Mouse (Mus musculus): ENCODE results near the gene Gsto2. TPM values are rescaled to one million over a fixed set of nuclear protein-coding genes. Genes with fewer than 3 reads are reported as not detected.

Gsto2 gene
- total RNA-seq, 2 experiments from 2014 or later = 1.7 to 2.6 TPM

DNA sequence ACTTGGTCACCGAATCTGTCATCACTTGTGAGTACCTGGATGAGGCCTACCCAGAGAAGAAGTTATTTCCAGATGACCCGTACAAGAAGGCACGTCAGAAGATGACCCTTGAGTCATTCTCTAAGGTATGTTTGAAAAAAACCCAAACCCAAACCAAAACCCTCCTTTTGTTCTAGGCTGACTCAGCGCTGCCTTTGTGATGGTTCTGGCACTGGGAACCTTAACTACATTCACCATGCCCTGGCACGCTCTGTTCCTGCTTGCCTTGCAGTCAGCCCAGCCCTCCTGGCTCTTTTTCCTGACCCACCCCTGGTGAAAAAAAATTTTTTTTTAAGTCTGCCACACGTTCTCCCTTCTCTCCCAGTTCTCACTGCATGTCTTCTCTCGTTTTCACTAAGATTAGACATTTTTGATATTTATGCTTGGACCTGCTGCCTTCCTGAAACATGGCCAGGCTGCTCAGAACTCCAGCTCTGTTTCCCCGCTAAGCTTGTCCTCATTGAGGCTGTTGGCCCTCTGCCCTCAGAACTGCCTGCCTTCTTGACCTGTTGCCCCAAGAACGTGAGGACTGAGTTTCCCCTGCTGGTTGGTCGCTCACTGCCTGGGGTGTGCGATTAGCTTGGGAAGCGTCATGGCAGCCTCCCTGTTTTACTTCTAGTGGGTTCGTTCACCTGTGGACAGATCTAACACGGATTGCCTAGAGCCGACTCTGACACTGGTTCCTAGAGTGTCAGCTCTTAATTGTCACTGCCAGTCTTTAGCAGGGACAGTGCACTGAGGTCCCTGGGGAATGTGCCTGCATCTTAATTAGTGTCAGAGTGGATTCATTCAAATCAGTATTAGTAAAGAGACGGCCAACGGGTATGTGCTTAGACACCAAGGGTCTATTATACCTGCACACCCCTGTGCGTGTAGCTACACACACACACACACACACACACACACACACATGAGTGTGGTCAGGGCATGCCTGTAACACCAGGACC is 7.1 kb upstream of the Gsto2 start:
- no peak for DNase-seq

DNA sequence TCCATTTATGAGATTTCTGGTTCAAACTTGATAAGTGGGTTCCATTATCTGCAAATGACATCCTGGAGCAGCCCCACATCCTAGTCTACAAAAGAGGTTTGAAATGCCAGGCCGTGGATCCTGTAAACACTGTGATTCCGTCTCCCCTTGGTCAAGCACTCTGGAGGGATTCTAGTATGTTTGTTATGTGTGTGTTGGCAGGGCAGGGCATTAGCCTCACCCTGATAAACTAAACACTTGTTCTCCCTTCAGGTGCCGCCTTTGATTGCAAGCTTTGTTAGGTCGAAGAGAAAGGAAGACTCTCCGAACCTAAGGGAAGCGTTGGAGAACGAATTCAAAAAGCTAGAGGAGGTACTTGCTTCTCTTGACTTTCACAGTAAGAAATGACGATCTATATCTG is 6.2 kb upstream of the Gsto2 start:
- DNase-seq = no peak

DNA sequence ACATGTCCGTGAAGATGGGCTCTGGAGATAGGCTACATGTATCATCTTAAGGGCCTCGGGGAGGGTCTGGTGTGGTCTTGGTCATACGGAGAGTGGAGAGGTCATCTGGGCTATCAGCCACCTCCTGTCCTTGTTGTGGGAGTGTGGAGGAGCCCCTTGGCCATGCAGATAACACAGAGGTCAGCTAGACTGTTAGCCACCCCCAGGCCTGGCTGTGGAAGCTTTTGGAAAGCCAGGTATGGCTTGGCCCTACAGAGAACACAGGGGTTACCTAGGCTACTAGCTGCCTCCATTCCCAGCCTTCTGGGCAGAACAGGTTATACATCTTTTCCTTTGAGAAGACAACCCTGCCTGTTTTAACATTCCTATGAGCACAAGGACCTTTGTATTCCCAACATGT is 2.8 kb upstream of the Gsto2 start:
- DNase-seq = no peak

DNA sequence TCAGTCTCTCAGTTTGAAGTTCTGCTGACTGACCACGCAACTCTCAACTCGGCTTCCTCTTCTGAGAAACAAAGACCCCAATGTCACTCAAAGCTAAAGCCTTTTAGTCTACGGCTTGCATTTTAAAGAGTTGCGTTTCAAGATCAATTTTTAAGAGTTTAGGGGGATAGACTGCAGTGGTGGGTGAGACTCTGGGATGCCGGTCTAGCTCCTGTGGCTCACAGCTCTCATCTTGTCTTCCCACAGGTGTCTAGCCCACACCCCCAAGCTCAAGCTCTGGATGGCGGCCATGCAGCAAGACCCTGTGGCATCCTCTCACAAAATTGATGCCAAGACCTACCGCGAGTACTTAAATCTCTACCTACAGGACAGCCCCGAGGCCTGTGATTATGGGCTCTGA is 1.3 kb upstream of the Gsto2 start:
- DNase-seq = no peak

DNA sequence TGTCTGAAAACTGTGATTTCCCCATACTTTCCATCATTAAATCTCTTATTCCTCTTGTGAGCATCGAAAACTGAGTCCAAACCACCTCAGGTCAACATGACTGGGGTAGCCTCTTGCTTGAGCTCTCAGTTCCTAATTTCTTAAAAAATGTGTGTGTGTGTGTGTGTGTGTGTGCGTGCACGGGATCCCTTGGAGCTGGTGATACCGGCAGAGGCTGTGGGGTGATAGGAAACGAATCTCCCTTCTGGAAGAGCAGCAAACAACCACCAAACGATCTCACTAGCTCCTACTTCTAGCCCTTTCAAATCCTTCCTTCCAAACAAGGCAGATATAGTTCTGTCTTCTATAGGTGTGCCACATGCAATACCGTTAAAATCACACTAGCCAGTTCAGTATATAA is 613 bp upstream of the Gsto2 start:
- DNase-seq = no peak

DNA sequence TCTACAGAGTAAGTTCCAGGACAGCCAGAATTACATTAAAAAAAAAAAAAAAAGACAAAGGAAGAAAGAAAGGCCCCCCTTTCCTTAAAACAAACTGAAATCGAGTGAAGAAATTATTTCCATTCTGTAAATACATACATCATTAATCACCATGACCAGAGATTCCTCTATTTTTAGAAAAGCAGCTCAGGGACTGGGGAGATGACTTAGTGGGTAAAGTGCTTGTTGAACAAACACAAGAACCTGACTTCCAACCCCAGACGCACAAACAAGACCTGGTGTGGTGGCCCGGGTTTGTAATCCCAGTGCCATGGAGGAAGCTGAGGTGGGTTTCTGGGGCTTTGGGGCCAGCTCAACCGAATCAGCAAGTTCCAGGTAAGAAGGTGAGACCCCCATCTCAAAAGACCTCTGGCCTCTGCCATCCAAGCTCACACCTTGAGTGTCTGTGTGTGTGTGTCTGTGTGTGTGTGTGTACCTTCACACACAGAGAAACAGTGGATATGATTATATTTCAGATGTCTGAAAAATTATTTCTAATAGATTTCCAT is 2.4 kb downstream of the Gsto2 start:
- no peak for DNase-seq

DNA sequence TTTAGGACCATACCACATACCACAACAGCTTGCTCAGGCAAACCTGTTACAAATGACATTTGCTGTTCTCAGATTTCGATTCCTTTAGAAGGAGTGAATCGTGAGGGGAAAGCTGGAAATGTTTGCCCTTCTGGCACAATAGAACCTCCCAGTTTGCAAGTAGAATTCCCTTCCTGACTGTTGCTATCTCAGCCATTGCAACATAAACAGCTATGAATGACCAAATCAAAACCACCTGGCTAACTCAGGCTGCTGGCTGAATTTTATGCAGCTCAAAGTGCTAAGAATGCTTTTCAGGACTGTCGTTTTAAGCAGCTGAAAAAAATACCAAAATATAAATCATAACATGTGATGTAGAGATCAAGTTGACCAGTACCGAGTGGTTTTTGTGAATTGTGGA is 3.6 kb downstream of the Gsto2 start:
- DNase-seq = no peak

DNA sequence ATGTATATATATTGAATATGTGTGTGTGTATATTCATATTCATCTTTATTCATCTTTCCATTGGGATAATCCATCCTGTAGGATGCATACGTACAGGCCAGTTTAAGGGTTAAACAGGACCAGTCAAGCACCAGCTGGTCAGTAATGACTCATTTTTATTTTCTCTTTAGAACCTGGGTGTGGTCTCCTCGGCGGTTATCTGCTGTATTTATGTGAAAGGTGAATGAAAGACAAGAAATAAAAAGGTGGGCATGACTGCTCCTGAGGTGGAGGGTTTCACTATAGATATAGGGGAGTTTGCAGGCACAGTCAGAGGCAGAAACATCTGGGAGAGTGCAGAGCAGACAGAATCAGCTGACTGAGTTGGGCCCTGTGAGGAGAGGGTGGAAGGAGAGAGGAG is 4.2 kb downstream of the Gsto2 start:
- no peak for DNase-seq

DNA sequence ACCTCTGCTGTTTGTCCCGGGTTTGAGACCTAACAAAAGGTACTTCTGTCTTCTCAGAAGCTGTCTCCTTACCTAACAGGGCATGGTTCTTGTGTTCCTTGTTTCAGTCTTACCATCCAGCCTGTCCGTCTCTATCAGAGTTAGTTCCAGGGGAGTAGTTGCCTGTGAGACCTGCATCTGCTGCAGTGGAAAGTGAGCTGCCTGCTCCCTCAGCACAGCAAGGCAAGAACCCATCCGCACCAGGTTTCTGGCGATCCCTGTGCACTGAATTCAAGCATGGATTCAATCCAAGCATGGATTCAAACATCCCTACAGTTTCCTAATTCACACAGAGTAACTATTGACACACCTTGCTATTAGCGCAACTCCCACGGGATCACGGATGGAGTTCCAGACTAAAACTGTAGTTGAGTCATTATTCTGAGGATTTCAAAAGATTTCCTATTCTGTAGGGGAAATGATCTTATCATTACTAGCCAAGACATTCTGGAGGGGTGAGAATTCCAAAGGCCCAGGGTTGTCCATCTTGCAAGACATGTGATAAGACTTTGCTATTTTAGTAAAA is 4.8 kb downstream of the Gsto2 start:
- no peak for DNase-seq

DNA sequence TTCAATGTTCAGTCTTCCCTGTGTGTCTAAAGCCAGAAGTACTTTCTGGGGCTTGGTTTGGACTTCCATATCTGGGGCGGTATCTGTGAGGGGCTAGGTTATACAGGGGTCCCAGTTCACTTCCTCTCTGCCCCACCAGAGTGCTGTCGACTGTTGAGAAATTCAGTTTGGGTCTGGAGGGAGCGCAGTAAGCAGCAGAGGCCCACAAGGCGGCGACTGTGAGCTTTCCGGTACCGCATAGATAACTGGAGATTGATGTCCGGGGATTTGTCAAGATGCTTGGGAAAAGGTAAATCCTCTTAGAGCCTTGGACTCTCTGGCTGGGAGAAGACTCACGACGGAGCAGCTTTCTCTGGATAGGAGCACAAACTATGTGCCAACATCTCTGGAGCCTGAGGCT is 6.2 kb downstream of the Gsto2 start:
- DNase-seq = no peak

DNA sequence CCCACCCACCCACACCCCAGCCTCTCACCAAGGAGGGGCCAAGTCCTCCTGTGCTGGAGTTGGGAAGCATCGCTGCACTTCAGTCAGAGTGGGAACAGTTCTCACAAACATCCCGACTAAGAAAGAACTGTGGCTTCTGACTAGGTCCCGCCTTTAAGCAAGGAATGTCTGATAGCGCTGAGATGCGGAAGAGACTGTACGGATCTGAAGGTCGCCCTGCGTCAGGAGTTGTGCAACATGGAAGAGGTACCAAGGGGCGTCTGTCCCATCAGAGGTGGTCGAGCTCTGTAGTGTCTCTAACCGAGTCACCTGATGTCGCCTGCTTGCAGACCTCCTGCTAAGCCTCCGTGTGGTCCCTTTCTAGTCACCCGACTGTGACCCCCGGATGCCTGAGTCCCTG is 10.9 kb downstream of the Gsto2 start:
- DNase-seq = no peak

DNA sequence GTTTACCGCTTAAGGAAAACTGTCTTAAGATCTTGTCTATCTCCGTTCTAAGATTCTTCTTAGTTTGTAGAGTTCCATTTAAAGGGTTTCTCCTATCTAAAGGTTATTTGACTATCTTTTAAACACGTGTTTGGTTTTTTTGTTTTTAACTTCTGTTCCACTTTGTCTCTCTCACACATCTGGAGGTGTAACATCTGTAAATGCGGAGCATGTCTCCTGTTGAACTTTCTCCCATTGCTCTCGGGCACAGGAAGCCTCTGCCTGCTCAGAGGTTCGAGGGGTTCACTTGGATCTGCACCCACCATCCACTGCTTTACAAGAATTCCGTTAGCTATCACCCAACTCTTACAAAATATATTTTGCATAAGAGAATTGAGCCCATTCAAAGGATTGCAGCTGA is 16.2 kb downstream of the Gsto2 start:
- DNase-seq = no peak

DNA sequence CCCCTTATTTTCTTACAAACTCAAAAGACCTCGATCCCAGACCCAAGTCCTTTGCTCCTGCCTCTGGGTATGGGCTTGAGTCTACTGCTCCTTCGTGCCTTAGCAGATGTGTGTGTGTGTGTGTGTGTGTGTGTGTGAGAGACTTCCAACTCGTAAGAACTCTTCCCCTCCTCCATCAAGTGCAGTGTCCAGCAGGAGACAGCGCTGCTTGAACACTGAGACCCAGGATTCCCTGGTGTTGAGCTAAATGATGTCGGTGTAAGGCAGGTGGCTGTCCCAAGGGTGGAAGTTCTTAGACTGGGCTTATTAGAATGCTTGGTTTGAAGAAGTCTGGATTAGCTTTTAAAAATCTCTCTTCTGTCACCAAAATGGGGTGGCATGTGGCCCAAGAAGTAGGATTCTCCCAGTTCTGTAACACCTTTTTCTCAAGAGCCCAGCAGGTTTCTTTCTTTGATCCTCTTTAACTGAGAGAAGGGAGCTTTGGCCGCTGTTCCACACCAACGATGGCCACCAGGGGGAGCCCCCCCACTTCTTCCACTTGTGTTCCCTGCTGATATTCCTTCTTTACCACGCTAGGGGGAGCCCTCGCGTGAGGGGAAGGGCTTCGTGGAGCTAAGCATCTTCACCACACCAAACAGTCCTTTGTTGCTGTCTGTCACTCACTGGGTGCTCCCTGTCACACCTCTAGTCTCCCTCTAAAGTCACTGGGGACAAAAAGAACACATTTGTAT is 17.0 kb downstream of the Gsto2 start:
- DNase-seq = peak; percentile 81 to 90

DNA sequence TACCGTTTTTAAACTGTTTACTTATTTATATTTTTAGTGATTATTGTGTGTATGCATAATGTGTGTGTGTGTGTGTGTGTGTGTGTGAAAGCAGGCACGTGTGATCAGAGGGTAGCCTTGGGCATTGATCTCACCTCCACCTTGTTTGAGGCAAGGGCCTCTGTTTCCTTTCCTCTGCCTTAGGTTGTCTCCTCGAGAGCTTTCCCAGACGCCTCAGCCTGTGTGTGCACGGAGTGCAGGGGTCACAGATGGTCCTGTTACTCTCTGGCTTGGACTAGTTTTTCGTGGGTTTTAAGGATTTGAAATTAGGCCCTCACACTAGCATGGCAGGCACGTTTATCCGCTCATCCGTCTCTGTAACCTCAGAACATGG is 17.5 kb downstream of the Gsto2 start:
- DNase-seq = no peak

DNA sequence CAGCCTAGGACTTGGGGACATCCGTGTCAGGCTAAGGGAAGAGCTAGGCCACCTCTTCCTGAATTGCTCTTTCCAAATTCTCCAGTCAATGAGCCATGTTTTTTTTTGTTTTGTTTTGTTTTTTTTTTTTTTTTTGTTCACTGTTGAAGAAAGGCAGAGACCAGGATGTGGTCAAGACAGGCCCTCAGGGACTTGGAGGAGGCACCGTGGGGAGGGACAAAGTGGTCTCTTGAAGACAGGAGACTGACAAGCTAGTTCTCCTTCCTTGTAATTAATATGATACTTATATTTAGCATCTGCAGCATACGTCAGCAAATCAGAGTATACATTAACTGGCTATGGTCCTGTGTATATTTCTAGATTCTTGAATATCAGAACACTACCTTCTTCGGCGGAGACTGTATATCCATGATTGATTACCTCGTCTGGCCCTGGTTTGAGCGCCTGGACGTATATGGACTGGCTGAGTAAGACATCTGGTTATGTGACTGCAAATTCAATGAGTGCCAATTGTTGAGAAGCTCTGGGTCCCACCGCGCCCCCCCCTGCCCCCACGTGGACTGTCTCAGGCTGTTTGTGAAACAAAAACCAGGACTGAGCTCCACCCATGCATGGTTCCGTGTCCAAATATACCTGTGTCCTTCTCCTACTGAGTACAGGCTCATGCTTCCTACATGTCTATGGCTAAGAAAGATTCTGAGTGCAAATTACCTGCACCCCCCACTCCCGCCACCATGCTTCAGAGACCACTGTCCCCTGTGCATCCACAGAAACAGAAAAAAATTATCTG is 19.2 kb downstream of the Gsto2 start:
- no peak for DNase-seq

DNA sequence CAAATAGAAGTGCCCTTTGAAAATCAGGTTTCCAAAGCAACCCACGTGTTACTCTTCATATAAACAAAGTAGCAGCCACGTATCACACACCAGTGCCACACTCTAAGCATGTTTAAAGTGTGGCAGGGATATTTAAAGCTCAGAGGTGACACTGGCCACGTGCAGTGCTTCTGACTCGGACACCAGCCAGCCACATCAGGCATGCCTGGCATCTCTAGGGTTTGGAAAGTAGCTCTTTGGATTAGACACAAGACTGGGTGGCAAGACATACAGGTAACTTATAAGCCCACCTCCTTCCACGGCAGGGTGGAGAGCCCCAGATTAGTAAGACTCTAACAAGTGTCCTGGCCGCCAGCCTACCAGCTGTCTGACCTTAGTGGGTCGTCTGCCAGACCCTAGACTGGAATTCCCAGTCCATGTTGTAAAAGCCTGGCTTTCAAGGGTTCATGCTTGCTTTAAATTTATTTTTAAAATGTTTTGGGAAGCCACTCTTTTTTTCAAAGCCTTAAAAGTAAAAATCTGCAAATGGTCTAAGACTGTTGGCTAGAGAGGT is 19.9 kb downstream of the Gsto2 start:
- no peak for DNase-seq

DNA sequence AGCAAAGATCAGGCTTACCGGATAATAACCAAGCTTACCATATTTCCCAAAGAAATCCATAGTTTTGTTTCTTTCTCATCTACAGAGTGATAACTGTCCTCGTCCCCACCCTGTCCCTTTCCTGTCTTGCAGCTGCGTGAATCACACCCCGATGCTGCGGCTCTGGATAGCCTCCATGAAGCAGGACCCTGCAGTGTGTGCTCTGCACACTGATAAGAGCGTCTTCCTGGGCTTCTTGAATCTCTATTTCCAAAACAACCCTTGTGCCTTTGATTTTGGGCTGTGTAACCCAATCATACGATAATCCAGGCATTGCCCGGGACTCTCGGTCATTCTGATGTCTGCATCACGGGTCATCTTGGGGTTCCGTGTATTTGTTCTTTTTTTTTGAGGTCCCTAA is 20.6 kb downstream of the Gsto2 start:
- DNase-seq = no peak

DNA sequence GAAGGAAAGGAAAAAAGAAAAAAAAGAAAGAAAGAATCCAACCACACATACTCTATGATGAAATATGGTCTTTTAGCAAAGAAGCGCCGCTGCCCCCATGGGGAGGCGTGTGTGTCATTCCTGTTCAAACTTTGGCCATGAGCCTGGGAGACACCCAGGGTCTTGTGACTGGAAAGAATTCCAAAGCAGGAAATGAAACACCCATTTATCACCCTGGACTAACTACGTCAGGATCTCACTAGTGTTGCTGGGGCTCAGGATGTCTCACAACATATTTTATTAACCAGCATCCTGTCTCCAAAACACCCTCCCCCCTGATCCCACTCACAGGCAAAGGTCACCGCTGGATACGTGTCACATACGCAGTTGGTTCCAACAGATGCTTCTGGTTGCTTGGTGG is 21.3 kb downstream of the Gsto2 start:
- peak; percentile 48 to 64 for DNase-seq

DNA sequence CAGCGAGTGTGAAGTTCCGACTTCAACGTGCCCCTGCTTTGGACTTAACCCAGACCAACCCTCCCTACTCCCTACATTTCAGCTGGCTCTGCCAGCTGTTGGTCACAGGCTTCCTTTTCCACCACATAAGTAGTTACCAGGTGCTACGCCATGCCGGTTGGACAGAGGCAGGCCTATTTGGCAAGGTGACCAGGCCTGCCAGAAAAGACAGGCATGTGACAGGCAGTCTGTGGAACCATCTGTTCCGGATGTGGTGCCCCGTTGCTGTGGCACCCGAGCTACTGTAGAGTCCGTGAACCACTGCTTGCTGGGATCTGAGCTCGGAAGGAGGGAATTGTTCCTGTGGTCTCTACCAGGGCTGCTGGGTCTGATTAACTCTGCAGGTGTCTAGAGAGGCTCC is 22.1 kb downstream of the Gsto2 start:
- no peak for DNase-seq

DNA sequence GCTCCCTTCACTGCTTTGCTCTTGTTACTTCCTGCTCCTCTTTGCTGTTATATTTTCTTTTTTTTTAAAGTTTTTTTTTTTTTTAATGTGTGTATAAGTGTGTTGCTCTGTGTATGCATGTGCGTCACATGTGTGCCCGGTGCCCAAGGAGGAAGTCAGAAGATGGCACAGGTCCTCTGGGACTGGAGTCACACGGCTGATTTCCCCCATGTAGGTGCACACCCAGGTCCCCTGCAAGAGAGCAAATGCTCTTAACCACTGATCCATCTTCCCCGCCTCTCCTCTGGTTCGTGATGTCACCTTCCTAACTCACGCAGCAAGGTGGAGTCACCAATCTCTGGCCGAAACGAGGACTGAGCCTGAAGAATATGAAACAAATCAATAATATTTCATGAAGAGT is 22.7 kb downstream of the Gsto2 start:
- no peak for DNase-seq

DNA sequence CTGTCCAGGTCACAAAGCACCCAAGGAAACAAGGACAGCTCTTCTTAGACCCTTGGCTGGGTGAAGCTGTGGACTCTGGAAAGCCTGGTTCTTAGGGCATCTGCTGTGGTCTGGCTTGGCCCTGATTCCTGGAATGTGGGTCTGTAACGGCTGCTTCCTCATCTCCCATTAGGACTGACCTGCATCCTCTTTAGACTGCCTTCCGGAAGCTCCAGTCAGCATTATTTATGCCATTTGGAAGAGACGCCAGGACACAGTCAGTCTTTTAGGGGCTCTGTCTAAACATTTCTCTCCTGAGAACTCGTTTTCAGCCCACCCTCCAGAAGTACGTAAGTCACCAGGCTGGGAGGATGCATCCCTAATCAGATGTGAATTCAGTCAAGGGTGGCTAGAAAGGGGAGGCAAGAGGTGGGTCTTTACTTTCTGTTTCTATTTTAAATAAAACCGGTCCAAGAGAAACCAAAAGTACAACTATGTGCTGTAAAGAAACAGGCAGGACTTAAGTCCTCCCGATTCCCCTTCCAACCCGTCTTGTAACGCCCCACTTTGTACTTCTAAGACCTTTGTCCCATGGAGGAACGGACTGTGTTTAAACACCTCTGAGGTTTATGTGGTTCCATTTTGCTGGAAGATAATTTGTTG is 25.3 kb downstream of the Gsto2 start:
- peak in 1 of 2 experiments; percentile 35 for DNase-seq

Measured in adrenal gland, postnatal 36 days (tissue).